Mouse (Mus musculus): ENCODE measurements around the gene Tgfbr3.

Tgfbr3 gene

GRCm38 (mm10) chr5:107146111-107146616 is 143.3 kb downstream of the Tgfbr3 start:
- no peak for DNase-seq (ENCODE audit: low spot score)

DNA sequence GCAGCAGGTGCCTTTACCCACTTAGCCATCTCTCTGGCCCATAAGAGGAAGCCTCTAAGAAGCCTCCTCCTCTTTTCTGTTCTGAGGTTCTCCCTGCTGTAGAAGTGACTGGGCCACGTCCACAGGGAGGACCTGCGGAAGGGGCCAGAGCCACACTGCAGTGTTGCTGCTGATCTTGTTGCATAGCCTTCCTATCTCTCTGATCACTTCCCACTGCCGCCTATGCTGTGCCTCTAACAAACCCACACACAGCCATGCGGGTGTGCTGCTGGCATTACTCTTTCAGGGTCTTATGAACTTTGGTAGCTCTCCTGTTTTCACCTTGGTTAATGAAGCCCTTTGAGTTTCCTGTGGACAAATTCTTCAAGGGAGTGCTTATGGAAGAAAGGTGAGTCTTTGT is 144.3 kb downstream of the Tgfbr3 start:
- DNase-seq (ENCODE audit: low spot score) = no peak

- peak; percentile 25 for DNase-seq (ENCODE audit: low spot score)
Observed at GRCm38 (mm10) chr5:107144263-107144843, 145.1 kb downstream of the Tgfbr3 start.

GRCm38 (mm10) chr5:107143406-107143805 is 146.0 kb downstream of the Tgfbr3 start:
- DNase-seq (ENCODE audit: low spot score) = no peak

- DNase-seq (ENCODE audit: low spot score) = no peak
Observed at GRCm38 (mm10) chr5:107142791-107143190, 146.6 kb downstream of the Tgfbr3 start.

GRCm38 (mm10) chr5:107141375-107141774 is 148.1 kb downstream of the Tgfbr3 start:
- no peak for DNase-seq (ENCODE audit: low spot score)

DNA sequence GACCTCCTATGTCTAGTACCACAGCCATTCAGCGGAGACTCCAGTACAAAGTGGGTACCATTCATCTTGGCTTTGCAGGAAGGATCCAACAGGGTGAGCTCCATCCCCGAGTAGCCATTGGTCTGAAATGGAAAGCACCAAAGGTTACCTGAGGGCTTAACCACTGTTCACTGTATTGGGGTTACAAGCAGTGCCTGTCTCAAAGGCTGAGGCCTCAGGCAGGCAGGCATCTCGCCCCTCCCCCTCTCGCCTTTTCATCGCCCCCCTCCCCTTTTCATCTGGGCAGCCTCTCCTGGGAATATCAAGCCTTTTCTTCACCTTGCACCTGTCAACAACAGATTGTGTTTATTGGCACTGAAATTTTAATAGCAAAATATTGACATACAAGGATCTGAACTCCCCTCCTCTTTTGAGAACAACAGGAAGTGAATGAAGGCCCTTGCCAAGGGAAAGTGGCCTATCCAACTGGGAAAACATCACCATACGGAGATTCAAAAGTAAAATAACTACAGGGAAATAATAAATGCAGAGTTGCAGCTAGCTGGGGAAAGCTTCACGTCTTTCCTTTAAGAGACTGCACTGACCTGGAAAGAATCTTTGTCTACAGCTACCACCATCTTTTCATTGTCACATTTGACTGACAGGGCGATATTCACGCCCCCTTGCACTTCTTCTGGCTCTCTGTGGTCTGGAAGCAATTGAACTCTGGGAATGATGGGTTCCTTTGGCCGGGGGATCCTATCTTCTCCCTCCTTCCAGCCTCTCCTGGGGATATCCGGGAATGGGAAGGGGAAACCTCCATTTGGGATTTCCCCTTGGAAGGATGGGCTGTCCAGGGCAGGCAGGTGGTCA is 149.4 kb downstream of the Tgfbr3 start:
- DNase-seq (ENCODE audit: low spot score) = no peak

GRCm38 (mm10) chr5:107133336-107133735 is 156.1 kb downstream of the Tgfbr3 start:
- no peak for DNase-seq (ENCODE audit: low spot score)

DNA sequence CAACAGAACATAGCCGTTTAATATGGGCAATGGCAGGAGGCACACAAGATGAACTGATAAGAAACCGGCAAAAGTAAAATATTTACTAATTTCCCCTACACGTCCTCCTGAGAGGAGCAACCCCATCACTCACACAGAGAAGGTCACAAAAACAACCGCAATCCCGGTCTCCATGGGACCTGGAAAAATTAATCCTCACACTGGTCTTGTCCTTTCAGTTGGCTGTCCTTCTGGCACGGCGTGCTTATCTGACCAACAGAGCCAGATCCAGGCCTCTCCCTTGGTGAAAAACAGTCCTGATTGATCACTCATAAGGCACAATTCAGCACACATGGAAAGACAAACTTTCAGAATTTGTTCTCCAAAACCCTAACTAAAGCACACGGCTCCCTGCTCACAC is 157.2 kb downstream of the Tgfbr3 start:
- DNase-seq (ENCODE audit: low spot score) = no peak

- DNase-seq (ENCODE audit: low spot score) = no peak
Observed at GRCm38 (mm10) chr5:107129304-107129703, 160.1 kb downstream of the Tgfbr3 start.

- peak; percentile 46 for DNase-seq (ENCODE audit: low spot score)
Observed at GRCm38 (mm10) chr5:107126561-107126960, 162.9 kb downstream of the Tgfbr3 start.

GRCm38 (mm10) chr5:107125131-107125530 is 164.3 kb downstream of the Tgfbr3 start:
- DNase-seq (ENCODE audit: low spot score) = no peak

DNA sequence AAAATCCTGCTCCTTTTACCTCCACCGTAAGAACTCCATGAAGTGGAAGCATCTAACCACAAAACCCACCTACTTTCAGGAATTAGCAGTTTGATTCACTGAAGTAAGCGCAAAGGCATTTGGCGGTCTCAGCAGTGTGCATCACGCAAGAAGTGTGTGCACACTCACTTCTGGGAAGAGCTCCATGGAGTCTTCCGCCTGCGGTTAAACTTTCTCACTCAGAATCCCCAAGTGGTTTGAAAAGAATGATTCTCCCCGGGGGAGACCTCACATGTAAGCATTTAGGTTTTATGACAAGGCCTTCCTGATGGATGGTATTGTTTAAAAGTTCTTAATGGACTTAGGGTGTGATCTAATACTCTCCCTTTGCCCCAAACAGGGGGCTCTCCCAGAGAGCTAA is 164.9 kb downstream of the Tgfbr3 start:
- DNase-seq (ENCODE audit: low spot score) = no peak

DNA sequence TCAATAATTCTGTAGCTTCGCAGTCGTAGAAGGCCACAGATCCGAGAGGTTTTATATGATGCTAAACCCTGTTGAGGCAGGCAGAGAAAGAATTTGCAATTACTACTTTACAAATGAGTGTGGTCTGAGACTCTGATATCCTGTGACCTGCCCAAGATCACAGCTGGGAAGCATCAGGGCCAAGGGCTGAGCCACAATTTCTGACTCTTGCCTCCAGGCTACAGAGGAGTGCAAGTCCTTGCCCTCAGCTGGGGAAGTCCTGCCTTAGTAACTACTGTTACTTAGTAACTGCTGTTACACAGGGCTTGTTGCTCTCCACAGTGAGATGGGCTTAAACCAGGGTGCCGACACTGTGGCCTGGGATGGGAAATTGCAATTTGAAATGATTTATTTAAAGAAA is 166.8 kb downstream of the Tgfbr3 start:
- DNase-seq (ENCODE audit: low spot score) = no peak

- DNase-seq (ENCODE audit: low spot score) = no peak
Observed at GRCm38 (mm10) chr5:107121086-107121485, 168.3 kb downstream of the Tgfbr3 start.

DNA sequence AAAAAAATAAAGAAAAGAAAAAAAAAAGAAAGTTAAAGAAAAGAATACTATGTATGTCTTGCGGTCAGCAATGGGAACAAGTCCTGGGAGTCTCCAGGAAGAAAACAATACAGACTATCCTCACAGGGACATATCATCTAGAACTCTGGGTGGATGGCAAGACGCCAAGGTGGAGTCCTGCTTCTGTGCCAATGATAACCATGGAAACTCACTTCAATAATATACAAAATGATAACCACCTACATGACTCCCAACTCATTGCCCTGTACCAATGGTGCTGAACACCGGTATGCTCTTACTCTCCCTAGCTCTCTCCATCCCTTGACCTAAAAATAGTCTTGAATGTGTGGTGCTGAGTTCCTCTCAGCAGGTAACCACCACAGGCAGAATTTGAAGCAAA is 168.8 kb downstream of the Tgfbr3 start:
- DNase-seq (ENCODE audit: low spot score) = peak; percentile 31

DNA sequence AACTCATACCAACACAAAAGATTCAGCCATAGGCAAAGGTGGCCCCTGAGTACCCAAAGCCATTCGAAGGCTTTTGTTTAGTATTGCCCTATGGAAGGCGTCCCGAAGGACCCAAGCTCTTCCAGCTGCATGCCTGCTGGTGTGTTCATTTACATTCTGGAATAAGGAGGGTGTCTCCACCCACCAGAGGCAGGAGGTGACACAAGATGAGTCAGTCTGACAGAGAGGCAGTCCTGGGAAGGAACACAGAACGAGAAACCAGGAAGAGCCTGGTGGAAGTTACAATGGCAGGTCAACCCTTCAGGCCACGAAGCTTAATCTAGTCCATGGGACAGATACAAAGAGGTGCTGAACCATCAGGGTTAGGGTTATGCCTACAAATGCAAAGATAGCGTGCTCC is 169.5 kb downstream of the Tgfbr3 start:
- DNase-seq (ENCODE audit: low spot score) = no peak

DNA sequence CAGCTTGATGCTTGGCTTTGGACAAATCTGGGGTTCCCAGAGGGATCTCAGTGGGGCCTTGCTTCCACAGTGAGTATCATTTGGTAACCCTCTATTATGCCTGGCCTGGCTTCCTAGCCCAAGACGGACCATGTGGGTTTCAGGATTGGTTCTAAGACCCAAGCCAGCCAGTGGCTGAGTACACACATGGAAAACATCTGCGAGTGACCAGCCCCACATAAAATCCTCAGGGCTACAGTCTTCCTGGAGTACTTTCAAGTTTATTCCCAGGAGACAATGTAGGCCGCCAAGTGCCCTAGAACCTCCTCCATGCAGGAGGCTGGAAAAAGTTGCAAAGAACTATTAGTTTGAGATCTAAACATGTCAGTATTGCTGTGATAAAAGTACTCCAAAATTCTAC is 172.6 kb downstream of the Tgfbr3 start:
- no peak for DNase-seq (ENCODE audit: low spot score)

- DNase-seq (ENCODE audit: low spot score) = no peak
Observed at GRCm38 (mm10) chr5:107112656-107113275, 176.7 kb downstream of the Tgfbr3 start.

DNA sequence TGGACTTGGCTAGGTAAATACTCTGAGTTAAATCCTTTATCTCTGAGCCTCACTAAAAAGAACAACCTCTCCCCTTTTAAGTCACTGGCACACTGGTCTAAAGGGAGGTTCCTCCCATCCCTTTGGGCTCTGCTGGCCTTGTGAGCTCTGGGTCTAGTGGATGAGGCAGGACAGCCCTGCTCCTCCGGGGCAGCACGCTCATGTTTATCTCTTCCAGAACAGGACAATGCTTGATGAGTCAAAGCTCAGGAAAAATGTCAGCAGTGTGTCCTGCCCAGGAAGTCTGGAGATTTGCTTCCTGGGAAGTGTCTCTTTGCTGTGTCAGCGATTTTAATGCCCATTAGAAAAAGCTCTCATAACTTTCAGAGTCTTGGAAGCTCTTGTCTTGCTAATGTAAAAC is 177.6 kb downstream of the Tgfbr3 start:
- DNase-seq (ENCODE audit: low spot score) = no peak

DNA sequence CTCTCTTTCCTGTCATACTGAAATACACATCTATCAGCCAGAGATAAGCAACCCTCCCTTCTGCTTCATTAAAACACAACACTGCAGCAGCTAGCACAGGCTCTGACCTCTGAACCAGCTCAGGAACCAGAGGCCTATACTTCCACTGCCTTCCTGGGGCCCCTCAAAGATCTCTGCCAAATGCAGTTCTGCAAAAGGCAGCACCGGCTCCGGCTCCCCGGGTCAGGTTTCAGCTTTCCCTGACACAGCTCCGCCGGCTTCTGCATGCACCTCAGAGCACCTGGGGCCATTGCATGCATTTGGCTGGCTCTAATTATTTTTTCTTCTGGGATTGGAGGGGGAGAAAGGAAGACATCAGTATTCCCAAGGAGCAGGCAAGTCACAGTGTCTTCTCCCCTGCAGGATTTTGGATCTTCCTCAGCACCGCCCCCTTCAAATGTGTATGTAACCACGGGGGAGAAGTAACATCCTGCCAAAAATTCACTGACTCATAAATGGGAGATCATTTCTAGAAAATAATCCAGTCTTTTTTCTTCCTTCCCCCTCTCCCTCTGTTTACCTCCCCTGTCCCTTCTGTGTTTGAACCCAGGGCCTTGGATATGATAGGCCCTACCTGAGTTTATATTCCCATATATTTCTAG is 178.4 kb downstream of the Tgfbr3 start:
- DNase-seq (ENCODE audit: low spot score) = peak; percentile 48

DNA sequence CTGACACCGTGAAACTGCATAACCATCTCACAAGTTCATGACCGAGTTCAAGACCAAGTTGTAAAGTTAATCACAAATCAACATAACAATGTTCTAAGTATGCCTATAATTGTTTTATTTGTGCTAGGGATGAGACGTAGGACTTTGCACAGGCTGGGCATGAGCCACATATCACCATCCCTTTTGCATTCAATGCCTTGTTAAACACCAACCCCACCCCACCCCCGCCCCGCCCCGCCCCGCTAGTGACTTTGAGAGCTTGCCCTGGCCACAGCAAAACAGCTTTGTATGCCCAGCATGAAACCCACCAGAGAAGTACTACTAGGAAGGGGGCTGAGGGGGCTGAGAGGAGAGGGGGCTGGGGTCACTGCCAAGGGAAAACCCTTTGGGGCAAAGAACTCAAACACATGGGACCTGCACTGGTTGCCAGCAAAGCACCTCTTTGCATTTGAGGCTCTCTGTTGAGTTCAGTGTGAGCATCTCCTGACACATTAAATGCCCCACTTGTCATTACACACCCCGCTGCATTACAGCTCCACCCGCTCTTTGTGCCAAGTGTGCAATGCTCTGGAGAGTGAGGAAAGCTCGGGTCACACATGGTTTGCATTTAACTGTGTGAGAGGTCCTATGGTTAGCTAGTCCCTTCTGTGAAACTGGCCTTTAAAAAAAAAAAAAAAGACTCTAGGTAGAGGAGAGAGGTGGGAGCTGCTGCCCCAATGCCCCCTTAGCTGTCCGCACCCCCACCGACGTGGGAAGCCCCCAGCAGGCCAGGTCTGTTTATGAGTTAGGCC is 179.1 kb downstream of the Tgfbr3 start:
- no peak for DNase-seq (ENCODE audit: low spot score)
